Mouse (Mus musculus) limb, embryonic 15.5 days (tissue): ENCODE results near the gene Trim46. TPM values are rescaled to one million over a fixed set of nuclear protein-coding genes. Genes with fewer than 3 reads are reported as not detected.
A peak's percentile ranks its signal among the peaks of the same experiment; 100 is the strongest.

Source experiments
- ATAC-seq: fragments of 200-750 bp; cut with Nextera tagmentation; 2 replicates; pipeline ENCODE4 v1.8.0; 2017; ENCODE audit warnings: low read depth, moderate TSS enrichment; ENCODE audit not compliant: insufficient number of reproducible peaks, low FRiP score, low TSS enrichment
- H3K27ac ChIP-seq: fragments of 300-500 bp; sonication (generic); 2 replicates; pipeline ENCODE4 v1.5.1; 2015; ENCODE audit warnings: moderate library complexity, mild to moderate bottlenecking, inconsistent platforms
- H3K27me3 ChIP-seq: fragments of 300-500 bp; sonication (generic); 2 replicates; pipeline ENCODE4 v1.6.1; 2015; ENCODE audit warnings: inconsistent platforms
- H3K36me3 ChIP-seq: fragments of 300-500 bp; sonication (generic); 2 replicates; pipeline ENCODE4 v1.6.1; 2015; ENCODE audit warnings: inconsistent platforms
- H3K4me1 ChIP-seq: fragments of 300-500 bp; sonication (generic); 2 replicates; pipeline ENCODE4 v1.6.1; 2015; ENCODE audit warnings: inconsistent platforms
- H3K4me2 ChIP-seq: fragments of 300-500 bp; sonication (generic); 2 replicates; pipeline ENCODE4 v1.6.1; 2015; ENCODE audit warnings: mild to moderate bottlenecking, inconsistent platforms
- H3K4me3 ChIP-seq: fragments of 300-500 bp; sonication (generic); 2 replicates; pipeline ENCODE4 v1.5.1; 2015; ENCODE audit warnings: mild to moderate bottlenecking, inconsistent platforms
- H3K9ac ChIP-seq: fragments of 300-500 bp; sonication (generic); 2 replicates; pipeline ENCODE4 v1.6.1; 2015; ENCODE audit warnings: inconsistent platforms
- H3K9me3 ChIP-seq: fragments of 300-500 bp; sonication (generic); 2 replicates; pipeline ENCODE4 v1.6.1; 2016; ENCODE audit warnings: inconsistent platforms
- WGBS: fragments of 180-500 bp; shearing (Covaris S2); methylation state at CpG from one replicate; pipeline ENCODE4 v1.1.7; 2015; 5-methylcytosine and 5-hydroxymethylcytosine counted together
- polyA plus RNA-seq: library from polyadenylated mRNA; unstranded; fragments of >200 nt; fragmentation: Nextera tagmentation; extraction: Ambion mirVana; gene quantifications from 2 replicates; pipeline ENCODE4 v1.2.1, GENCODE M21; 2015

The Trim46 gene
- polyA plus RNA-seq, 1 experiment from 2014 or later, result 4.7 TPM

DNA sequence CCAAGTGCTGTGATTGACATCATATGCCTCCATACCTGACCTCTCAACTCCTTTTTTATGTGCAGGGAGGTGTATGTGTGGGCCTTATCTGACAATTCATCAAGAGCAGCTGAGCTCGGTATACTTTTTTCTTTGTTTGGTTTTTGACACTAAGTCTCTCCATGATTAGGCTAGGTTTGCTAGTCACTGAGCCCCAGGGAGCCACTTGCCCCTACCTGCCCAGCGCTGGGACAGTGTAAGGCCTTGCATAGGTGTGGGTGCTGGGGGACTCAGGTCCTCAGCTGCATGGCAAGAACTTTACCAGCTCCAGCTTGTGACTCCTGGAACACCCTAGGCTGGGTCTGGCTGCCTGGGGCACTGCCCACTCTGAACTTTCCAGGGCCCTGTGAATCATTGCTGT lies 39.4 kb downstream of the Trim46 start:
- ATAC-seq, result no peak
- Histone ChIP-seq H3K9ac (no peak overlapping the region), H3K27me3 (no peaks in the 10 kb centered on the region), H3K27ac (no peak overlapping the region), H3K4me3 (no peak overlapping the region), H3K4me2 (no peak overlapping the region), H3K9me3 (no peaks in the 10 kb centered on the region), H3K36me3 (peaks cover 71% of the 10 kb centered on the region), H3K4me1 (peaks cover 28% of the 10 kb centered on the region)
- 85% methylated on average over 2 of the region's 2 CpGs for WGBS

DNA sequence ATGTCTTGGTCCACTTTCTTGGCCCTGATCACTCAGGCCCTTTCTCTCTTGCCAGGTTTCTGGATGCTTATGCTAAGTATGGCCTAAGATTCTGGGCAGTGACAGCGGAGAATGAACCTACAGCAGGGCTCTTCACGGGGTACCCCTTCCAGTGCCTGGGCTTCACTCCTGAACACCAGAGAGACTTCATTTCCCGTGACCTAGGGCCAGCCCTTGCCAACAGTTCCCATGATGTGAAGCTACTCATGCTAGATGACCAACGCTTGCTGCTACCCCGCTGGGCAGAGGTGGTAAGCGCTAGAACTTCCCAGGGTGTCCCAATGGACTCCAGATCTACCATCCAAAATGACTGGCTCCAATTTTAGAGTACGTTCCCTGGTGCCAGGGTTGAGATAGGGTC lies 40.0 kb downstream of the Trim46 start:
- Histone ChIP-seq H3K4me2 (no peak overlapping the region), H3K27me3 (no peaks in the 10 kb centered on the region), H3K9ac (no peak overlapping the region), H3K27ac (no peak overlapping the region), H3K4me3 (no peak overlapping the region), H3K36me3 (peaks cover 67% of the 10 kb centered on the region), H3K4me1 (peaks cover 27% of the 10 kb centered on the region), H3K9me3 (no peaks in the 10 kb centered on the region)
- ATAC-seq, result no peak
- 93% methylated on average over 7 of the region's 7 CpGs for WGBS

DNA sequence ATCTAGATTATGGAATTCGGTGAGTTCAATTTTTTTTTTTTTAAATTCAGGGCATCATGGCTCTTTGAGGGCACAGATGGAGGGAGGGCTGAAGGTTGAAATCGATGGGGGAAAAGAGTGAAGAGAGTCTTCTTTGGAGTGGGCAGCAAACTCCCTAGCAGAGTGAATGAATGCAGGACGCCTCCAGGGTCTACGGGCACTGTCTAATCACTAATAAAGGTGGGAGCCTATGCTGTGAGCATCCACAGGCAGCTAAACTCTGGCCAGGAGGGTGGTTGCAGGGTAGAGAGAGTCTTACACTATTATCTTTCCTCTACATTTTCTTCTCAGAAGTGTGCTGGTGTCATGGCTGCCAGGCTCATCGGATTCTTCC lies 43.0 kb downstream of the Trim46 start:
- Histone ChIP-seq H3K9ac (peak overlapping the region; percentile 28; the same call in 1 of the 2 replicates), H3K4me2 (peak overlapping the region; percentile 61), H3K4me1 (peaks cover 7% of the 10 kb centered on the region), H3K9me3 (no peaks in the 10 kb centered on the region), H3K36me3 (peaks cover 39% of the 10 kb centered on the region), H3K27ac (no peak overlapping the region), H3K27me3 (no peaks in the 10 kb centered on the region), H3K4me3 (peak overlapping the region; percentile 56)
- 38% methylated on average over 5 of the region's 5 CpGs for whole genome bisulfite sequencing
- ATAC-seq, result no peak

DNA sequence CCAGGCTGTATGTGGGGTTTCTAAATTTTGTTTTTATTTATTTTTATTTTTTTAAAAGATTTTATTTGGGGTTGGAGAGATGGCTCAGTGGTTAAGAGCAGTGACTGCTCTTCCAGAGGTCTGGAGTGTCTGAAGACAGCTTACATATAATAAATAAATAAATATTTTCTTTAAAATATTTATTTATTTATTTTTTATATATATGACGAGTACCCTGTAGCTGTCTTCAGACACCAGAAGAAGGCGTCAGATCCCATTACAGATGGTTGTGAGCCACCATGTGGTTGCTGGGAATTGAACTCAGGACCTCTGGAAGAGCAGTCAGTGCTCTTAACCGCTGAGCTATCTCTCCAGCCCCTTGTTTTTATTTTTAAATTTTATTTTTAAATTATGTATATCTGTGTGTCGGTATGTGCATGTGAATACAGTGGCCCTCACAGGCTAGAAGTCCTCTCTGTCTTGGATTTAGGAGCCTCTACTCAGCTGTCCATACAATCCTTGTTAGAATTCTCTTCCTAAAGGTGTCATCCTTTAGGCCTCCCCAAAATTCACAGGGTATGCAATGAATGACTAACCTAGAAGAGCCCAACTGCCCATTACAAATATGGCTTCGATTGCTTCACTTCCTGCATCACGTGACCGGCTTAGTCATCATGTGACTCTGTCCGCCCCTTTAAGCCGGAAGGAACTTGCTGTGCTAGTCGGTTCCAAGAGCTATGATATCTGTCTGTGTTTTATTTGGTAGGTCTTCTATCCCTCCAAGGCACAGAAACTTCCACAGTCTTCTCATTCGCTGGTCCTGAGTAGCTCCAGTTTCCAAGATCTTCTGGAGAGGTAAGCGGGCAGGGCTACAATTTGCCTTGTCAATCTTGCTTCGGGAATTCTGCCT lies 43.6 kb downstream of the Trim46 start, which contains the start of gene Gba:
Gba (plus strand) TSS at position 676 of the 889 bp plus-strand sequence.
- peak within 1 kb of the TSS; percentile 28; the same call in 1 of the 2 replicates for H3K9ac ChIP-seq
- H3K27ac ChIP-seq, result peak within 1 kb of the TSS; percentile 34; the same call in 1 of the 2 replicates
- H3K27me3 ChIP-seq, result no peaks in the 10 kb centered on the region
- peak within 1 kb of the TSS; percentile 61 for H3K4me2 ChIP-seq
- H3K36me3 ChIP-seq, result peaks cover 33% of the 10 kb centered on the region
- H3K4me1 ChIP-seq, result peaks cover 7% of the 10 kb centered on the region
- H3K9me3 ChIP-seq, result no peaks in the 10 kb centered on the region
- peak; percentile 78 for ATAC-seq
- WGBS, result 27% methylated on average over 13 of the region's 13 CpGs
- H3K4me3 ChIP-seq, result peak within 1 kb of the TSS; percentile 56

DNA sequence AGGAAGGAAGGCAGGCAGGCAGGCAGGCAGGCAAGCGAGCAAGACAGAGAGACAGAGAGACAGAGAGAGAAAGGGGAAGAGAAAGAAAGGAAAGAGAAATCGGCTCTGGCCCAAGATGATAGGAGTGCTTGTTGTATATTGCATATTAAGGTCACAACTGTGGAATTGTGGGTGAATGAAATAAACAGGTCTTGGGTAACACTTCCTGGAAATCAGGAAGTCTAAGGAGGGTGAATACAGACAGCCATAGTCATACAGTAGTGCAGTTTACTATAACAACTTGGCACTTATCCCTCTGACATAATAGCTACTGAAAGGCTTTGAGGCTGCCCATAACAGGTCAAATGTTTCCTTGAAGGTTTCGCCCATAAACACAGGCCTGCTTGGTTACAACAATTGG lies 46.3 kb downstream of the Trim46 start:
- Histone ChIP-seq H3K9ac (no peak overlapping the region), H3K4me2 (no peak overlapping the region), H3K4me3 (no peak overlapping the region), H3K27ac (no peak overlapping the region), H3K4me1 (peaks cover 17% of the 10 kb centered on the region), H3K27me3 (no peaks in the 10 kb centered on the region), H3K9me3 (no peaks in the 10 kb centered on the region), H3K36me3 (peaks cover 8% of the 10 kb centered on the region)
- 76% methylated on average over 3 of the region's 3 CpGs for WGBS
- no peak for ATAC-seq

DNA sequence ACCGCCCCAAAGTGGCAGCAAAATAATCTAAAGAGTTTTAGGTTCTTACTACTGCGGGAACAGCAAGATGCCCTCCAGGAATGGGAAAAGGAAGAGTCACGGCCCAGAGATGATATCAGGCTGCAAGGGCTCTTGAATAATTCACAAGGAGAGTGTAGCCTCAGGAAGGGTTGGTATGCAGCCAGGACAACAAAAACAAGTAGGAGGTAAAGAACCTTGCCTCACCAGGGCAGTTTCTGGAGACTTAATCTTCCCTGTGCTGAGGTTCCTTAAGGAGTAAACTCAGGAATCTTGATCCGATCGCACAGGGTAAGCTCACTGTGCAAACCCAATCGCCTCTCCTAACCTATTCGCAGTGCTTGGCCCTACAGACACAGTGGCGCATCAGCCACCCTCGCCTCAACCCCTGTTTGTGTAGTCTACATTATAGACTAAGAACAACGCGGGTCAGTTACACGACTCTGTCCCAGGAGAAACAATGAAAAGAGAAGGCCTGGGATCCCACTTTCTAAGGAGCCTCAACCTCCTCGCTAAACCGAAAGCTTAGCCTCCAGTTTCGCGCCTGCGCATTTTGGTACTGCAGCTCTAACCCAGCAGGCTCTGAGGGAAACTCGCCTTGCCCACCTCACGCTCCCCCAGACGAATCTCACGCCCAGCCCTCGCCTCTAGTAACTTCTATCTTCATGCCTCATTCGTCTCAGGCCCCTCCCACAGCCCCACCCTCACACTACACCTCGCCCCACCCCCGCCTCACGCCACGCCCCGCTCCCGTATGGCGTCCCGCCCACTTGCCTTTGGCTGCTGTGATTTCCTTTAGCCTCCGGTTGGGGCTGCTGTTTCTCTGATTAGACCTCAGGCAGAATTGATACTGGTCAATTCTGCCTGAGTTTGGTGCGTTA lies 49.9 kb downstream of the Trim46 start:
- Histone ChIP-seq H3K36me3 (no peaks in the 10 kb centered on the region), H3K9ac (0 out of 2 replicates have a peak overlapping the region, but pooled peaks have one; percentile 37), H3K4me2 (peak overlapping the region; percentile 65), H3K27ac (peak overlapping the region; percentile 90), H3K27me3 (no peaks in the 10 kb centered on the region), H3K4me3 (peak overlapping the region; percentile 45), H3K9me3 (no peaks in the 10 kb centered on the region), H3K4me1 (peaks cover 10% of the 10 kb centered on the region)
- ATAC-seq, result peak; percentile 97
- 9% methylated on average over 33 of the region's 33 CpGs for WGBS

DNA sequence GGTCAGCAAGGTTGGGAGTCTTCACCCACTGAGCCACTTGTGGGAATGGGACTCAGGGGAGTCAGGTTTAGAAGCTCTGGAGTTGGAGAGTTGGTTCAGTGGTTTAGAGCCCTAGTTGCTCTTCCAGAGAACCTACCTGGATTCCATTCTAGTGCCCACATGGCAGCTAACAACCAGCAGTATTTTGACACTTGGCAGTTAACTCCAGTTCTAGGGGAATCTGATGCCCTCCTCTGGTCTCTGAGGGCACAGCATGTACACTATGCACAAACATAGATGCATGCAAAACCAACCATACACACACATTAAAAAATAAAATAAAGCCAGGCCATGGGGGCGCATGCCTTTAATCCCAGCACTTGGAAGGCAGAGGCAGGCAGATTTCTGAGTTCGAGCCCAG lies 52.3 kb downstream of the Trim46 start:
- Histone ChIP-seq H3K27ac (no peak overlapping the region), H3K9me3 (no peaks in the 10 kb centered on the region), H3K4me1 (peaks cover 10% of the 10 kb centered on the region), H3K36me3 (peaks cover 2% of the 10 kb centered on the region; the same call in 1 of the 2 replicates), H3K9ac (no peak overlapping the region), H3K4me3 (no peak overlapping the region), H3K4me2 (no peak overlapping the region), H3K27me3 (no peaks in the 10 kb centered on the region)
- 91% methylated on average over 2 of the region's 2 CpGs for WGBS
- no peak for ATAC-seq

DNA sequence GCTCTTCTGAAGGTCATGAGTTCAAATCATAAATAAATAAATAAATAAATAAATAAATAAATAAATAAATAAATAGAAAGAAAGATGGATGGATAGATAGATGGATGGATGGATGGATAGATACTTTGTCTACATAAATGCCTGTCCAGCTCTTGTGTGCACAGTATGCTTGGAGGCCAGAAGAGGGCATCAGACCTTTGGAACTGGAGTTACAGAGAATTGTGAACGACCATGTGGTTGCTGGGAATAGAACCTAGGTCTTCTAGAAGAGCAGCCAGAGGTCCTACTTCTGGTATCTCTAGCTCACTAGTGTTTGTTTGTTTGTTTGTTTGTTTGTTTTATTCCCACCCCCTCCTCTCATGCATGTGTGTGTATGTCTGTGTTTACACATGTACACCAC lies 52.8 kb downstream of the Trim46 start:
- Histone ChIP-seq H3K27ac (no peak overlapping the region), H3K9me3 (no peaks in the 10 kb centered on the region), H3K36me3 (peaks cover 7% of the 10 kb centered on the region), H3K4me1 (peaks cover 10% of the 10 kb centered on the region), H3K4me3 (no peak overlapping the region), H3K9ac (no peak overlapping the region), H3K4me2 (no peak overlapping the region), H3K27me3 (no peaks in the 10 kb centered on the region)
- ATAC-seq, result no peak
- 72% methylated on average over 1 of the region's 1 CpGs for WGBS

DNA sequence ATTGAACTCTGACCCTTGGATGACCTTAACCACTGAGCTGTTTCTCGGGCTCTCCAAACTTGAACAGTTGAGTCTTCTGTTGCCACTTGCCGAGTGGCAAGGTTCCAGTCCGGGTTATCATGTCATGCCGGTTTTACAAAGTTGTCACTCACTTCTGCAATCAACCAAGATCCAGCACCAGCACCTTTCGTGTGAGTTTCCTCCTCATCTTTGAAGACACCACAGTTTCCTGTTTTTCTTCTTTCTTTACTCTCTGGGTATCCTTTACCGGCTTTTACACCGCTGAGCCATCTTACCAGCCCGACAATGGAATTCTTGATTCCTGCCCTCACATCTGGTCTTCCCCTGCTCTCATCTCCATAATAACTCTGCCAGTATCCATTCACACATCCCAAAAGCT lies 55.7 kb downstream of the Trim46 start:
- H3K36me3 ChIP-seq, result peaks cover 26% of the 10 kb centered on the region
- no peaks in the 10 kb centered on the region for H3K27me3 ChIP-seq
- no peak overlapping the region for H3K4me2 ChIP-seq
- H3K9ac ChIP-seq, result no peak overlapping the region
- H3K27ac ChIP-seq, result no peak overlapping the region
- ATAC-seq, result no peak
- no peak overlapping the region for H3K4me3 ChIP-seq
- WGBS, result 75% methylated on average over 8 of the region's 8 CpGs
- H3K9me3 ChIP-seq, result no peaks in the 10 kb centered on the region
- H3K4me1 ChIP-seq, result peaks cover 4% of the 10 kb centered on the region

DNA sequence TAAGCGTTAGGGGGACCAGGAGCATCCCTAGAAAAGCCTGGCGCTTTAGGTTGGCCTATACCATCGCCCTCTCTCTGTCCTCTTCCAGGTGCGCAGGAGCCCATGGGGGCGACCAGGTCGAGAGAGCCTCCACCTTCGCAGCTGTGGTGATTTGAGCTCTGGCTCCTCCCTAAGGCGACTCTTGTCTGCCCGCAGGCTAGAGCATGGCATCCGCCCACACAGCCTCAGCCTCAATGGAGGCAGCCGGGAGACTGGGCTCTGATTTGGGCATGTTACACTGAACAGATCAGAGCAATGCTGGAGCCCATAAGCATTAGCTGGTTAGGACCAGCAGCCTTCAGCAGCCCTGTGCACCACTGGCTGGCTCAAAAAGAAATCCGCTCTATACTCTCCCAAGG lies 57.6 kb downstream of the Trim46 start:
- peaks cover 23% of the 10 kb centered on the region for H3K4me1 ChIP-seq
- H3K27ac ChIP-seq, result no peak overlapping the region
- peaks cover 26% of the 10 kb centered on the region for H3K36me3 ChIP-seq
- 68% methylated on average over 12 of the region's 12 CpGs for WGBS
- no peak overlapping the region for H3K4me2 ChIP-seq
- no peaks in the 10 kb centered on the region for H3K27me3 ChIP-seq
- no peaks in the 10 kb centered on the region for H3K9me3 ChIP-seq
- no peak overlapping the region for H3K9ac ChIP-seq
- no peak overlapping the region for H3K4me3 ChIP-seq
- ATAC-seq, result no peak

DNA sequence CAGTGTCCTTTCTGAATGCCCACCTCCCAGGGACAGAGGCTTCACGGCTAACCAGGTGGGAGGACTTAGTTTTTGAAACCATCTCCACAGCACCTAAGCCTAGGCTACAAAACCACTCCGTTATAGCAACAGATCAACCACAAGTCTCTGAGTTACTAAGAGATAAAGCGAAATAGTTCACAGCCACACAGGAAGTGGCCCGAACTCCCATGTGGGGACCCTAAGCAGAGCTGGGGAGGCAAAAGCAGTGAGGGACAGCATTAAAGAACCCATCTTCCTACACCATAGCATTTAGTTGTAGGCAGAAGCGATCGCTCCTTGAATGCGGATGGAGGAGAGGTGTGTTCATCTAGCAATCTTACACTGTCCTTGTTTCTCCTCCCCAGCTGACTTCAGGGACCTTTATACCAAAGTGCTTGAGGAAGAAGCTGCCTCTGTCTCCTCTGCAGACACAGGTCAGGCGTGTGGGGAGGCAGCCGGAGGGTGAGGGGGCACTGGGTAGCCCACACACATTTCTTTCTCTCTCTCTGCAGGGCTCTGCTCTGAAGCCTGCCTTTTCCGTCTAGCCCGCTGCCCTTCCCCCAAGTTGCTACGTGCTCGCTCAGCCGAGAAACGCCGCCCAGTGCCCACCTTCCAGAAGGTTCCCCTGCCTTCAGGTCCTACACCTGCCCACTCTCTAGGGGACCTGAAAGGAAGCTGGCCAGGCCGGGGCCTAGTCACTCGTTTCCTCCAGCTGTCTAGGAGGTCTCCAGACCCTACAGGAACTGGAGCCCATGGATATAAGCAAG lies 58.2 kb downstream of the Trim46 start:
- Histone ChIP-seq H3K4me2 (no peak overlapping the region), H3K9me3 (no peaks in the 10 kb centered on the region), H3K27me3 (no peaks in the 10 kb centered on the region), H3K36me3 (peaks cover 26% of the 10 kb centered on the region), H3K4me3 (no peak overlapping the region), H3K4me1 (peaks cover 26% of the 10 kb centered on the region), H3K9ac (0 out of 2 replicates have a peak overlapping the region, but pooled peaks have one; percentile 5), H3K27ac (no peak overlapping the region)
- no peak for ATAC-seq
- 80% methylated on average over 18 of the region's 18 CpGs for WGBS
